Mouse (Mus musculus): ENCODE measurements at regions not wholly inside any gene's neighbourhood (a gene's known extent, or its start where the extent isn't known, plus 50 kb on each side); places are given as distances from the start of the nearest gene placed in this dataset.

GRCm38 (mm10) chr4:140406913-140407312, 160.3 kb upstream of the Igsf21 start:
- H3K36me3 ChIP-seq (ENCODE audit: control insufficient read depth, insufficient read depth), result no peaks in the 10 kb centered on the region
- H3K27me3 ChIP-seq (ENCODE audit: control insufficient read depth, insufficient read depth, insufficient read length), result peaks cover 19% of the 10 kb centered on the region
- no peaks in the 10 kb centered on the region for H3K79me3 ChIP-seq (ENCODE audit: low read depth)
- no peak overlapping the region for H3ac ChIP-seq (ENCODE audit: control insufficient read depth, insufficient read length, low read depth)
- H3K79me2 ChIP-seq (ENCODE audit: control insufficient read depth, insufficient read depth), result no peaks in the 10 kb centered on the region
- TF ChIP-seq MYOD1 (IDR thresholded peaks at IDR 0.05; ENCODE audit: control insufficient read depth, insufficient read length, low read depth) (no peak), CEBPB (IDR thresholded peaks at IDR 0.05; ENCODE audit: low read depth) (no peak), USF1 (IDR thresholded peaks at IDR 0.05; ENCODE audit: low read depth) (no peak), MAX (IDR thresholded peaks at IDR 0.05) (no peak), MYOG (IDR thresholded peaks at IDR 0.05; ENCODE audit: control insufficient read depth, extremely low read depth, insufficient read length) (no peak), FOSL1 (IDR thresholded peaks at IDR 0.05; ENCODE audit: insufficient read depth, low read length, poor library complexity, severe bottlenecking) (no peak), CTCF (IDR thresholded peaks at IDR 0.05; ENCODE audit: control insufficient read depth, insufficient read depth, insufficient read length) (no peak)
- no peak overlapping the region for H3K4me3 ChIP-seq (ENCODE audit: insufficient read depth, poor library complexity, severe bottlenecking)

GRCm38 (mm10) chr4:140405993-140406881, 159.7 kb upstream of the Igsf21 start:
- no peak overlapping the region for H3K4me3 ChIP-seq (ENCODE audit: insufficient read depth, poor library complexity, severe bottlenecking)
- H3K79me2 ChIP-seq (ENCODE audit: control insufficient read depth, insufficient read depth), result no peaks in the 10 kb centered on the region
- H3K36me3 ChIP-seq (ENCODE audit: control insufficient read depth, insufficient read depth), result no peaks in the 10 kb centered on the region
- H3K79me3 ChIP-seq (ENCODE audit: low read depth), result no peaks in the 10 kb centered on the region
- H3K27me3 ChIP-seq (ENCODE audit: control insufficient read depth, insufficient read depth, insufficient read length), result peaks cover 25% of the 10 kb centered on the region
- no peak overlapping the region for H3ac ChIP-seq (ENCODE audit: control insufficient read depth, insufficient read length, low read depth)
- TF ChIP-seq MAX (IDR thresholded peaks at IDR 0.05), result no peak
- no peak for TF ChIP-seq CEBPB (IDR thresholded peaks at IDR 0.05; ENCODE audit: low read depth)

- TF ChIP-seq USF1 (IDR thresholded peaks at IDR 0.05; ENCODE audit: low read depth) (no peak), FOSL1 (IDR thresholded peaks at IDR 0.05; ENCODE audit: insufficient read depth, low read length, poor library complexity, severe bottlenecking) (no peak), CEBPB (IDR thresholded peaks at IDR 0.05; ENCODE audit: low read depth) (no peak), CTCF (IDR thresholded peaks at IDR 0.05; ENCODE audit: control insufficient read depth, insufficient read depth, insufficient read length) (no peak), MYOD1 (IDR thresholded peaks at IDR 0.05; ENCODE audit: control insufficient read depth, insufficient read length, low read depth) (no peak)
- Histone ChIP-seq H3K27me3 (ENCODE audit: control insufficient read depth, insufficient read depth, insufficient read length) (peaks cover 31% of the 10 kb centered on the region), H3K4me3 (ENCODE audit: insufficient read depth, poor library complexity, severe bottlenecking) (no peak overlapping the region), H3K36me3 (ENCODE audit: control insufficient read depth, insufficient read depth) (no peaks in the 10 kb centered on the region), H3K79me3 (ENCODE audit: low read depth) (no peaks in the 10 kb centered on the region), H3K79me2 (ENCODE audit: control insufficient read depth, insufficient read depth) (no peaks in the 10 kb centered on the region), H3ac (ENCODE audit: control insufficient read depth, insufficient read length, low read depth) (no peak overlapping the region)
These were observed 158.8 kb upstream of the Igsf21 start for GRCm38 (mm10) chr4:140405427-140405826.

GRCm38 (mm10) chr4:140403128-140403527, 156.5 kb upstream of the Igsf21 start:
- peaks cover 26% of the 10 kb centered on the region for H3K27me3 ChIP-seq (ENCODE audit: control insufficient read depth, insufficient read depth, insufficient read length)
- no peak for TF ChIP-seq USF1 (IDR thresholded peaks at IDR 0.05; ENCODE audit: low read depth)
- TF ChIP-seq MYOG (IDR thresholded peaks at IDR 0.05; ENCODE audit: control insufficient read depth, extremely low read depth, insufficient read length), result no peak
- no peak for TF ChIP-seq MYOD1 (IDR thresholded peaks at IDR 0.05; ENCODE audit: control insufficient read depth, insufficient read length, low read depth)
- H3K79me3 ChIP-seq (ENCODE audit: low read depth), result no peaks in the 10 kb centered on the region
- H3K79me2 ChIP-seq (ENCODE audit: control insufficient read depth, insufficient read depth), result no peaks in the 10 kb centered on the region
- H3K36me3 ChIP-seq (ENCODE audit: control insufficient read depth, insufficient read depth), result no peaks in the 10 kb centered on the region
- H3K4me3 ChIP-seq (ENCODE audit: insufficient read depth, poor library complexity, severe bottlenecking), result no peak overlapping the region
- no peak overlapping the region for H3ac ChIP-seq (ENCODE audit: control insufficient read depth, insufficient read length, low read depth)

- TF ChIP-seq CTCF (IDR thresholded peaks at IDR 0.05; ENCODE audit: control insufficient read depth, insufficient read depth, insufficient read length), result no peak
- TF ChIP-seq FOSL1 (IDR thresholded peaks at IDR 0.05; ENCODE audit: insufficient read depth, low read length, poor library complexity, severe bottlenecking), result no peak
- TF ChIP-seq MYOG (IDR thresholded peaks at IDR 0.05; ENCODE audit: control insufficient read depth, extremely low read depth, insufficient read length), result no peak
- no peak for TF ChIP-seq MYOD1 (IDR thresholded peaks at IDR 0.05; ENCODE audit: control insufficient read depth, insufficient read length, low read depth)
- no peak for TF ChIP-seq USF1 (IDR thresholded peaks at IDR 0.05; ENCODE audit: low read depth)
- no peak for TF ChIP-seq CEBPB (IDR thresholded peaks at IDR 0.05; ENCODE audit: low read depth)
- TF ChIP-seq MAX (IDR thresholded peaks at IDR 0.05), result no peak
- H3K4me3 ChIP-seq (ENCODE audit: insufficient read depth, poor library complexity, severe bottlenecking), result no peak overlapping the region
These were observed 155.7 kb upstream of the Igsf21 start for GRCm38 (mm10) chr4:140402319-140402718.

GRCm38 (mm10) chr4:140401632-140402031, 155.0 kb upstream of the Igsf21 start:
- no peak overlapping the region for H3ac ChIP-seq (ENCODE audit: control insufficient read depth, insufficient read length, low read depth)
- no peaks in the 10 kb centered on the region for H3K79me2 ChIP-seq (ENCODE audit: control insufficient read depth, insufficient read depth)
- H3K27me3 ChIP-seq (ENCODE audit: control insufficient read depth, insufficient read depth, insufficient read length), result peaks cover 37% of the 10 kb centered on the region
- no peaks in the 10 kb centered on the region for H3K79me3 ChIP-seq (ENCODE audit: low read depth)
- no peak overlapping the region for H3K4me3 ChIP-seq (ENCODE audit: insufficient read depth, poor library complexity, severe bottlenecking)
- TF ChIP-seq MYOD1 (IDR thresholded peaks at IDR 0.05; ENCODE audit: control insufficient read depth, insufficient read length, low read depth), result no peak
- H3K36me3 ChIP-seq (ENCODE audit: control insufficient read depth, insufficient read depth), result no peaks in the 10 kb centered on the region

More at GRCm38 (mm10) chr4:140402319-140402718, 155.7 kb upstream of the Igsf21 start:
- Histone ChIP-seq H3K27me3 (ENCODE audit: control insufficient read depth, insufficient read depth, insufficient read length) (peaks cover 32% of the 10 kb centered on the region), H3K79me2 (ENCODE audit: control insufficient read depth, insufficient read depth) (no peaks in the 10 kb centered on the region), H3ac (ENCODE audit: control insufficient read depth, insufficient read length, low read depth) (no peak overlapping the region), H3K79me3 (ENCODE audit: low read depth) (no peaks in the 10 kb centered on the region), H3K36me3 (ENCODE audit: control insufficient read depth, insufficient read depth) (no peaks in the 10 kb centered on the region)

Measured in C2C12 (cell line).